Mouse (Mus musculus) cerebellum, adult (tissue): ENCODE data around the gene Tor3a.

Source experiments
- ATAC-seq: cut with Nextera tagmentation; 2 replicates; pipeline ENCODE4 v1.9.2; 2017; ENCODE audit warnings: mild to moderate bottlenecking, moderate library complexity, mixed read lengths; ENCODE audit not compliant: insufficient number of reproducible peaks, low FRiP score, low TSS enrichment

Gene Tor3a

GRCm38 (mm10) chr1:156674195-156675000 is at the start of gene Tor3a:
TSS of gene Tor3a (minus strand) at chr1:156674356.
- ATAC-seq = peak; percentile 70

- no peak for ATAC-seq
Measured at GRCm38 (mm10) chr1:156722089-156722488, 47.9 kb upstream of the Tor3a start.

- ATAC-seq = no peak
Measured at GRCm38 (mm10) chr1:156720046-156720445, 45.9 kb upstream of the Tor3a start.

GRCm38 (mm10) chr1:156718950-156719805 is 45.0 kb upstream of the Tor3a start, which contains the start of gene Fam20b:
TSS of gene Fam20b (minus strand) at chr1:156719086.
- peak; percentile 96 for ATAC-seq

GRCm38 (mm10) chr1:156718286-156718949 is 44.3 kb upstream of the Tor3a start:
- ATAC-seq = peak; percentile 58

- ATAC-seq = no peak
Measured at GRCm38 (mm10) chr1:156717751-156718285, 43.7 kb upstream of the Tor3a start.

GRCm38 (mm10) chr1:156716681-156717080 is 42.5 kb upstream of the Tor3a start:
- no peak for ATAC-seq

GRCm38 (mm10) chr1:156710472-156711098 is 36.4 kb upstream of the Tor3a start:
- ATAC-seq = 0 out of 2 replicates have a peak, but pooled peaks have one; percentile 40

GRCm38 (mm10) chr1:156708672-156709071 is 34.5 kb upstream of the Tor3a start:
- ATAC-seq = no peak

GRCm38 (mm10) chr1:156705696-156706285 is 31.6 kb upstream of the Tor3a start:
- peak; percentile 37; the same call in 1 of the 2 replicates for ATAC-seq

GRCm38 (mm10) chr1:156703444-156703843 is 29.3 kb upstream of the Tor3a start:
- no peak for ATAC-seq

GRCm38 (mm10) chr1:156702151-156702550 is 28.0 kb upstream of the Tor3a start:
- no peak for ATAC-seq

GRCm38 (mm10) chr1:156686025-156686661 is 12.0 kb upstream of the Tor3a start:
- no peak for ATAC-seq

GRCm38 (mm10) chr1:156679599-156679998 is 5.4 kb upstream of the Tor3a start:
- ATAC-seq = no peak

GRCm38 (mm10) chr1:156677230-156677629 is 3.1 kb upstream of the Tor3a start:
- no peak for ATAC-seq

- no peak for ATAC-seq
Measured at GRCm38 (mm10) chr1:156676596-156676995, 2.4 kb upstream of the Tor3a start.

GRCm38 (mm10) chr1:156676171-156676570 is 2.0 kb upstream of the Tor3a start:
- no peak for ATAC-seq

- ATAC-seq = peak; percentile 28; the same call in 1 of the 2 replicates
Measured at GRCm38 (mm10) chr1:156673476-156674194, 521 bp downstream of the Tor3a start.
